Mouse (Mus musculus): ENCODE data around the gene Hilpda. TPM values are rescaled to one million over a fixed set of nuclear protein-coding genes. Genes with fewer than 3 reads are reported as not detected.

Gene Hilpda
- polyA plus RNA-seq, 1 experiment from 2014 or later = 34.1 TPM

DNA sequence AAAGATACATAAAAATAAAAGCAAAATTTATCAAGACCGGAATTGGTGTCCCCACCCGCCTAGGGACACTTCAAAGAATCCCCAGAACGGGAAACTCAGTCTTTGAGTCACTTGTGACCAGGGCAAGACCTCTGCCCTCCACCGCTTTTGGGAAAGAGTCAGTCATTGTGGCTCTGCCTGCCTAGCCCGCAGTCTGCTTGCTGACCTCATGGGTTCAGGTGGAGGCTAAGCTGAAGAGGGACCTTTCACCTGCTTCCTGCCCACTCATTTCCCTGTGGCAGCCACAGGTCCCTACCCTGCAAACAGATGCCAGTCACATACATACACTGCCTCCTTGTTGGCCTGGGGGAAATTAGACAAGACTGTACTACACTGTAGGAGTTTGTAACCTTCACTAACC lies 25.7 kb upstream of the Hilpda start:
- TF ChIP-seq EP300 (optimal IDR thresholded peaks at IDR 0.05) (no peak), CTCF (IDR thresholded peaks at IDR 0.05; ENCODE audit: low read depth) (no peak)
- no peak overlapping the region for H3K27ac ChIP-seq (replicated peaks)
- ATAC-seq (ENCODE audit: low FRiP score, low TSS enrichment) = peak; percentile 88
- no peak overlapping the region for H3K9ac ChIP-seq (ENCODE audit: low read length)
- H3K4me1 ChIP-seq (replicated peaks; ENCODE audit: control insufficient read depth, insufficient read depth) = no peaks in the 10 kb centered on the region
- no peaks in the 10 kb centered on the region for H3K36me3 ChIP-seq (ENCODE audit: control insufficient read depth, insufficient read depth, low read length)
- no peak overlapping the region for H3K4me3 ChIP-seq (ENCODE audit: low read depth, low read length)
- no peak overlapping the region for H3K4me2 ChIP-seq (replicated peaks; ENCODE audit: low read depth)
- 47% methylated on average over 5 of the region's 5 CpGs for WGBS
- H3K9me3 ChIP-seq (ENCODE audit: control insufficient read depth, low read length) = no peaks in the 10 kb centered on the region
- H3K27me3 ChIP-seq (ENCODE audit: control insufficient read depth, insufficient read depth, low read length) = no peaks in the 10 kb centered on the region
- DNase-seq (ENCODE audit: low spot score) = peak; percentile 29

DNA sequence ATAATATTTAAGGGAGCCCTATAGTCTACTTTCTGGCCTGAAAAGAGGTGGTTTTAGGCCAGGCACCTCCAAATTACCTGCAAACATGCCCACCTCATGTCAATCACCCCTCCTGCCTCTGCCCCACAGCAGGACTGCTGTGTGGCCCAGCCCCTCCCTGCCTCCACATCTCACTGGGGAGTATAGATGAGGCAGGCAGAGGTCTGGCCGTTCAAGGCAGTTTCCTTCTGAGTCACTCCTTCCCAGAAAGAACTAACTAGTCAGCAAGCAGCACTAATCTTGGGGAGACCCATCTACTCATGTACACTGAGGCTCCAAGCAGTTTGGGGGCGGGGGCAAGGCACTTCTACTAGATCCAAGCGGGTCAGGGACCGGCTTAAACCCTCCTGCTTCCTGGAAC lies 25.2 kb upstream of the Hilpda start:
- TF ChIP-seq EP300 (optimal IDR thresholded peaks at IDR 0.05) (no peak), CTCF (IDR thresholded peaks at IDR 0.05; ENCODE audit: low read depth) (no peak)
- peak; percentile 62; the same call in 1 of the 2 replicates for ATAC-seq (ENCODE audit: low FRiP score, low TSS enrichment)
- no peak overlapping the region for H3K4me2 ChIP-seq (replicated peaks; ENCODE audit: low read depth)
- no peaks in the 10 kb centered on the region for H3K27me3 ChIP-seq (ENCODE audit: control insufficient read depth, insufficient read depth, low read length)
- no peak overlapping the region for H3K27ac ChIP-seq (replicated peaks)
- H3K9me3 ChIP-seq (ENCODE audit: control insufficient read depth, low read length) = no peaks in the 10 kb centered on the region
- no peaks in the 10 kb centered on the region for H3K4me1 ChIP-seq (replicated peaks; ENCODE audit: control insufficient read depth, insufficient read depth)
- no peak overlapping the region for H3K4me3 ChIP-seq (ENCODE audit: low read depth, low read length)
- no peak for DNase-seq (ENCODE audit: low spot score)
- H3K9ac ChIP-seq (ENCODE audit: low read length) = no peak overlapping the region
- H3K36me3 ChIP-seq (ENCODE audit: control insufficient read depth, insufficient read depth, low read length) = no peaks in the 10 kb centered on the region
- 55% methylated on average over 4 of the region's 4 CpGs for WGBS

DNA sequence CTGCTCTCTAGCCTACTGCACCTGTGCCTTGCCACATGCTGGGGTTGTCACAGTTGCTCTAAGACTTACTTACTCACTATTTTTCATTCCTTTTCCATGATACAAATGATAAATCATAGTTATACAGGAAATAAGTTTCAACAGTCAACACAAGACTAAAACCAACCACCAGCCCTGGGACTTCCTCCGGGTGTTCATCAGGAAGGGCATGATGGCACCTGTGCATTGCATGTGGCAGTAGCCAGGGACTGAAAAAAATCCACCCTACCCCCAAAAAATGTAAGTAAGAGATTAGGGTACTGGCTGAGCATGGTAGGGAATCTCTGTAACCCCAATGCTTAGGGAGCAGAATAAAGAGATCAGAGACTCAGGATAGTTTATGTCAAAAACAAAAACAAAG lies 12.9 kb upstream of the Hilpda start:
- no peaks in the 10 kb centered on the region for H3K36me3 ChIP-seq (ENCODE audit: control insufficient read depth, insufficient read depth, low read length)
- ATAC-seq (ENCODE audit: low FRiP score, low TSS enrichment) (no peak), DNase-seq (ENCODE audit: low spot score) (no peak)
- no peaks in the 10 kb centered on the region for H3K4me1 ChIP-seq (replicated peaks; ENCODE audit: control insufficient read depth, insufficient read depth)
- H3K4me2 ChIP-seq (replicated peaks; ENCODE audit: low read depth) = no peak overlapping the region
- H3K27ac ChIP-seq (replicated peaks) = no peak overlapping the region
- H3K9me3 ChIP-seq (ENCODE audit: control insufficient read depth, low read length) = no peaks in the 10 kb centered on the region
- no peaks in the 10 kb centered on the region for H3K27me3 ChIP-seq (ENCODE audit: control insufficient read depth, insufficient read depth, low read length)
- TF ChIP-seq EP300 (optimal IDR thresholded peaks at IDR 0.05) (no peak), CTCF (IDR thresholded peaks at IDR 0.05; ENCODE audit: low read depth) (no peak)
- H3K4me3 ChIP-seq (ENCODE audit: low read depth, low read length) = no peak overlapping the region
- WGBS = 50% methylated on average over 1 of the region's 1 CpGs
- no peak overlapping the region for H3K9ac ChIP-seq (ENCODE audit: low read length)

DNA sequence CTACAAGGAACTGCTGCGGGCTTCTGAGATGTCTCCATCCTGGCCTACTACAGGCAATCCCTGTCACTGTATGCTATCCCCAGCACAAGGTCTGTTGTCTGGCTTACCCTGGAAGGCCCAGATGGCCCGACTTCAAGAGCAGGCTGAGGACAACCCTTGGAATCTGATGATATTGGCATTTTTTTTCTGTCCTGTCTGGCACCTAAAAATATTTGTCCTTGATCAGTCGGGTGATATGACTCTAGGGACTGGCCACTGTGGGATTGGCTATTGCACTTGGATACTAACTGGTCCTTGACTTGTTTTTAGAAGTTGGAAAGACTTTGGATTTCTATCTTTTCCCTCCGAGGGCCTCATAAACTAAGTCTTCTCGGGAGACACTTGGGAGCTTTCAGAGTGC lies 10.5 kb upstream of the Hilpda start:
- Histone ChIP-seq H3K27me3 (ENCODE audit: control insufficient read depth, insufficient read depth, low read length) (no peaks in the 10 kb centered on the region), H3K27ac (replicated peaks) (no peak overlapping the region), H3K36me3 (ENCODE audit: control insufficient read depth, insufficient read depth, low read length) (no peaks in the 10 kb centered on the region), H3K4me2 (replicated peaks; ENCODE audit: low read depth) (no peak overlapping the region), H3K9me3 (ENCODE audit: control insufficient read depth, low read length) (no peaks in the 10 kb centered on the region), H3K4me1 (replicated peaks; ENCODE audit: control insufficient read depth, insufficient read depth) (no peaks in the 10 kb centered on the region), H3K4me3 (ENCODE audit: low read depth, low read length) (no peak overlapping the region), H3K9ac (ENCODE audit: low read length) (no peak overlapping the region)
- no peak for DNase-seq (ENCODE audit: low spot score)
- WGBS = 71% methylated on average over 5 of the region's 5 CpGs
- ATAC-seq (ENCODE audit: low FRiP score, low TSS enrichment) = no peak
- TF ChIP-seq CTCF (IDR thresholded peaks at IDR 0.05; ENCODE audit: low read depth) (no peak), EP300 (optimal IDR thresholded peaks at IDR 0.05) (no peak)

DNA sequence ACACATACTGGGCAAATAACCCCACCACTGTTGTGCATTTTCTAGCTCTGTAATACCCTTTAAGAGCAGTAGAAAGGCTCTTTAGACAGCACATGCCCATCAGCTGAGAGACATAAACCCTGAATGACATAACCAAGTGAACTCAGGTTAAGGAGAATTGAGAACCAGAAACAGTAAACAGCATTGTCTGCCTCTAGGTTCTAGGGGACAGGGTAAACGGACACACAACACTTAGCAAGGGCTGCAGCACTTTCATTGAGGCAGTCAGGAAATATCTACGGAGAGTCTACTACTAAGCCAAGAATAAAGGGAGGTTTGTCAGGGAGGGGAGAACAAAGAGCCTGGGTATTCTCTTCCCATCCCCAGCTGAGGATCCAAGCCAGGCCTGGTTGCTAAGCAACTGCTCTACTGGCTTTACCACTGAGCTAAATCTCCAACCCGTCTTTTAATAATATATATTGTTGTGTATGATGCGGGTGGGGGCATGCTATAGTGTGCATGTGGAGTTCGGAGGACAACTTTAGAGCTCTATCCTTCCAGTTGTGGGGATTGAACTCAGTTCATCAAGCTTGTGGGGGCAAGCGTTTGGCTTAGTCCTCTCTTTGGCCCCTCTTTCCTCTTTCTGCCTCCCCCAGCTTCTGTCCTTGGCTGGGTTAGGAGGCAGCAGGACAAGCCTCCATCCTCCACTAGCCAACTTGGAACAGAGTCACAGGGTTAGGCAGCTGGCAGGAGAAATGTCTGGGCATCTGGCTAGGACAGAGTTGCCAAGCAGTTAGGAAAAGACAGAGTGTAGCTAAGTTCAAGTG lies 8.4 kb upstream of the Hilpda start:
- no peaks in the 10 kb centered on the region for H3K36me3 ChIP-seq (ENCODE audit: control insufficient read depth, insufficient read depth, low read length)
- TF ChIP-seq CTCF (IDR thresholded peaks at IDR 0.05; ENCODE audit: low read depth) (no peak), EP300 (optimal IDR thresholded peaks at IDR 0.05) (no peak)
- no peak overlapping the region for H3K9ac ChIP-seq (ENCODE audit: low read length)
- no peak overlapping the region for H3K4me3 ChIP-seq (ENCODE audit: low read depth, low read length)
- H3K9me3 ChIP-seq (ENCODE audit: control insufficient read depth, low read length) = no peaks in the 10 kb centered on the region
- no peaks in the 10 kb centered on the region for H3K27me3 ChIP-seq (ENCODE audit: control insufficient read depth, insufficient read depth, low read length)
- no peaks in the 10 kb centered on the region for H3K4me1 ChIP-seq (replicated peaks; ENCODE audit: control insufficient read depth, insufficient read depth)
- H3K27ac ChIP-seq (replicated peaks) = no peak overlapping the region
- no peak overlapping the region for H3K4me2 ChIP-seq (replicated peaks; ENCODE audit: low read depth)
- ATAC-seq (ENCODE audit: low FRiP score, low TSS enrichment) (no peak), DNase-seq (ENCODE audit: low spot score) (no peak)
- 62% methylated on average over 6 of the region's 6 CpGs for WGBS

DNA sequence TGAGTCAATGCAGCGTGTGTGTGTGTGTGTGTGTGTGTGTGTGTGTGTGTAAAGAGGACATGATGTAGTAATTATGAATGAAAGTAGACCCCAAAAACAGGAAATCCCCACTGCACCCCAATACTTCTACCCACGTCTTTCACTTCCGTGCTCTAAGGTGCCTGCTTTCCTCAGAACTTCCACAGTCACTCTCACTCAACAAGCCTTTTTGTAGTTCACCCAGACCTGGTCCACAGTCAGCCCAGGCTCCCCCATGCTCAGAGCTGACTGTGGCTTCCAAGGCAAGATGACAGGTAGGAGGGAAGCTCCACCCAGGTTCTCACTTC lies 7.9 kb upstream of the Hilpda start:
- no peak for DNase-seq (ENCODE audit: low spot score)
- Histone ChIP-seq H3K4me3 (ENCODE audit: low read depth, low read length) (no peak overlapping the region), H3K9ac (ENCODE audit: low read length) (no peak overlapping the region), H3K4me2 (replicated peaks; ENCODE audit: low read depth) (no peak overlapping the region), H3K9me3 (ENCODE audit: control insufficient read depth, low read length) (no peaks in the 10 kb centered on the region), H3K27me3 (ENCODE audit: control insufficient read depth, insufficient read depth, low read length) (no peaks in the 10 kb centered on the region), H3K27ac (replicated peaks) (no peak overlapping the region), H3K4me1 (replicated peaks; ENCODE audit: control insufficient read depth, insufficient read depth) (no peaks in the 10 kb centered on the region), H3K36me3 (ENCODE audit: control insufficient read depth, insufficient read depth, low read length) (no peaks in the 10 kb centered on the region)
- WGBS = 80% methylated on average over 3 of the region's 3 CpGs
- TF ChIP-seq CTCF (IDR thresholded peaks at IDR 0.05; ENCODE audit: low read depth) (no peak), EP300 (optimal IDR thresholded peaks at IDR 0.05) (no peak)
- ATAC-seq (ENCODE audit: low FRiP score, low TSS enrichment) = no peak

Measured in stomach, postnatal 0 days (tissue).